Mouse (Mus musculus): Measurements from ENCODE around the gene Lin54. TPM values are rescaled to one million over a fixed set of nuclear protein-coding genes. Genes with fewer than 3 reads are reported as not detected.
"Not testable (repeated sequence)": the region's sequence is repeated elsewhere in the genome, so short reads cannot be mapped to it uniquely, and the experiment has no call there.

Lin54 gene
- polyA plus RNA-seq, 1 experiment: 2.9 TPM

- no peaks in the 10 kb centered on the region for H3K27me3 ChIP-seq (ENCODE audit: control insufficient read depth, insufficient read depth, insufficient read length)
- H3K36me3 ChIP-seq (ENCODE audit: control insufficient read depth, insufficient read depth): peaks cover 51% of the 10 kb centered on the region
- peak overlapping the region; percentile 96 for H3K4me2 ChIP-seq (ENCODE audit: low read depth)
- H3K79me2 ChIP-seq (ENCODE audit: control insufficient read depth, insufficient read depth): peaks cover 70% of the 10 kb centered on the region
- TF ChIP-seq MYOG (IDR thresholded peaks at IDR 0.05; ENCODE audit: control insufficient read depth in 1 of 3, insufficient read depth in 1 of 3, insufficient read length in 2 of 3, low read depth in 2 of 3) (no peak), USF1 (IDR thresholded peaks at IDR 0.05; ENCODE audit: low read depth) (no peak), REST (IDR thresholded peaks at IDR 0.05; ENCODE audit: insufficient read depth, insufficient read length) (no peak), MAX (IDR thresholded peaks at IDR 0.05; ENCODE audit: low read depth) (no peak), CEBPB (IDR thresholded peaks at IDR 0.05; ENCODE audit: insufficient read depth, poor library complexity, severe bottlenecking) (no peak), POLR2A (IDR thresholded peaks at IDR 0.05; ENCODE audit: insufficient read length, low read depth) (peak; percentile 18), SRF (IDR thresholded peaks at IDR 0.05; ENCODE audit: control insufficient read depth, insufficient read length, low read depth) (no peak), E2F4 (IDR thresholded peaks at IDR 0.05; ENCODE audit: insufficient read depth) (no peak), MYOD1 (IDR thresholded peaks at IDR 0.05; ENCODE audit: control insufficient read depth in 1 of 3, insufficient read length in 2 of 3, low read depth in 2 of 3) (no peak), TCF12 (IDR thresholded peaks at IDR 0.05; ENCODE audit: insufficient read depth, poor library complexity, severe bottlenecking) (no peak), POLR2AphosphoS2 (IDR thresholded peaks at IDR 0.05; ENCODE audit: insufficient read length, low read depth) (peak; percentile 67), TCF3 (IDR thresholded peaks at IDR 0.05; ENCODE audit: insufficient read length, low read depth) (no peak)
- no peak overlapping the region for H3ac ChIP-seq (ENCODE audit: control insufficient read depth, insufficient read length)
- H3K4me3 ChIP-seq: peak overlapping the region; percentile 78
Measured at GRCm38 (mm10) chr5:100427276-100427675, 73.2 kb downstream of the Lin54 start.

- Histone ChIP-seq H3K79me2 (ENCODE audit: control insufficient read depth, insufficient read depth) (peaks cover 74% of the 10 kb centered on the region), H3K4me2 (ENCODE audit: low read depth) (peak overlapping the region; percentile 96), H3K36me3 (ENCODE audit: control insufficient read depth, insufficient read depth) (peaks cover 65% of the 10 kb centered on the region)
- not testable (repeated sequence) for H3ac ChIP-seq (ENCODE audit: control insufficient read depth, insufficient read length); H3K4me3 ChIP-seq; H3K27me3 ChIP-seq (ENCODE audit: control insufficient read depth, insufficient read depth, insufficient read length)
Measured at GRCm38 (mm10) chr5:100425823-100426222, 74.6 kb downstream of the Lin54 start.

GRCm38 (mm10) chr5:100424252-100424651, 76.2 kb downstream of the Lin54 start:
- H3ac ChIP-seq (ENCODE audit: control insufficient read depth, insufficient read length): no peak overlapping the region
- no peak overlapping the region for H3K4me3 ChIP-seq
- H3K79me2 ChIP-seq (ENCODE audit: control insufficient read depth, insufficient read depth): peaks cover 74% of the 10 kb centered on the region
- peak overlapping the region; percentile 63 for H3K4me2 ChIP-seq (ENCODE audit: low read depth)
- no peaks in the 10 kb centered on the region for H3K27me3 ChIP-seq (ENCODE audit: control insufficient read depth, insufficient read depth, insufficient read length)
- TF ChIP-seq MYOD1 (IDR thresholded peaks at IDR 0.05; ENCODE audit: control insufficient read depth in 1 of 3, insufficient read length in 2 of 3, low read depth in 2 of 3) (no peak), E2F4 (IDR thresholded peaks at IDR 0.05; ENCODE audit: insufficient read depth) (no peak), REST (IDR thresholded peaks at IDR 0.05; ENCODE audit: insufficient read depth, insufficient read length) (no peak), MAX (IDR thresholded peaks at IDR 0.05; ENCODE audit: low read depth) (no peak), POLR2A (IDR thresholded peaks at IDR 0.05; ENCODE audit: insufficient read length, low read depth) (no peak), USF1 (IDR thresholded peaks at IDR 0.05; ENCODE audit: low read depth) (no peak), TCF3 (IDR thresholded peaks at IDR 0.05; ENCODE audit: insufficient read length, low read depth) (no peak)
- peaks cover 68% of the 10 kb centered on the region for H3K36me3 ChIP-seq (ENCODE audit: control insufficient read depth, insufficient read depth)

- Histone ChIP-seq H3K79me2 (ENCODE audit: control insufficient read depth, insufficient read depth) (peaks cover 67% of the 10 kb centered on the region), H3K4me3 (no peak overlapping the region), H3ac (ENCODE audit: control insufficient read depth, insufficient read length) (no peak overlapping the region), H3K4me2 (ENCODE audit: low read depth) (peak overlapping the region; percentile 63), H3K27me3 (ENCODE audit: control insufficient read depth, insufficient read depth, insufficient read length) (no peaks in the 10 kb centered on the region), H3K36me3 (ENCODE audit: control insufficient read depth, insufficient read depth) (peaks cover 68% of the 10 kb centered on the region)
- no peak for TF ChIP-seq MYOD1 (IDR thresholded peaks at IDR 0.05; ENCODE audit: control insufficient read depth in 1 of 3, insufficient read length in 2 of 3, low read depth in 2 of 3)
- TF ChIP-seq CEBPB (IDR thresholded peaks at IDR 0.05; ENCODE audit: insufficient read depth, poor library complexity, severe bottlenecking): no peak
- TF ChIP-seq TCF3 (IDR thresholded peaks at IDR 0.05; ENCODE audit: insufficient read length, low read depth): no peak
- no peak for TF ChIP-seq USF1 (IDR thresholded peaks at IDR 0.05; ENCODE audit: low read depth)
- TF ChIP-seq POLR2AphosphoS2 (IDR thresholded peaks at IDR 0.05; ENCODE audit: insufficient read length, low read depth): no peak
- no peak for TF ChIP-seq MYOG (IDR thresholded peaks at IDR 0.05; ENCODE audit: control insufficient read depth in 1 of 3, insufficient read depth in 1 of 3, insufficient read length in 2 of 3, low read depth in 2 of 3)
- no peak for TF ChIP-seq REST (IDR thresholded peaks at IDR 0.05; ENCODE audit: insufficient read depth, insufficient read length)
- no peak for TF ChIP-seq MAX (IDR thresholded peaks at IDR 0.05; ENCODE audit: low read depth)
- TF ChIP-seq E2F4 (IDR thresholded peaks at IDR 0.05; ENCODE audit: insufficient read depth): no peak
Measured at GRCm38 (mm10) chr5:100423626-100424025, 76.8 kb downstream of the Lin54 start.

- no peak overlapping the region for H3ac ChIP-seq (ENCODE audit: control insufficient read depth, insufficient read length)
- no peaks in the 10 kb centered on the region for H3K27me3 ChIP-seq (ENCODE audit: control insufficient read depth, insufficient read depth, insufficient read length)
- no peak overlapping the region for H3K4me3 ChIP-seq
- peaks cover 31% of the 10 kb centered on the region for H3K36me3 ChIP-seq (ENCODE audit: control insufficient read depth, insufficient read depth)
- H3K79me2 ChIP-seq (ENCODE audit: control insufficient read depth, insufficient read depth): peaks cover 44% of the 10 kb centered on the region
- TF ChIP-seq POLR2AphosphoS2 (IDR thresholded peaks at IDR 0.05; ENCODE audit: insufficient read length, low read depth) (peak; percentile 79), MYOG (IDR thresholded peaks at IDR 0.05; ENCODE audit: control insufficient read depth in 1 of 3, insufficient read depth in 1 of 3, insufficient read length in 2 of 3, low read depth in 2 of 3) (no peak), USF1 (IDR thresholded peaks at IDR 0.05; ENCODE audit: low read depth) (no peak), POLR2A (IDR thresholded peaks at IDR 0.05; ENCODE audit: insufficient read length, low read depth) (no peak), SRF (IDR thresholded peaks at IDR 0.05; ENCODE audit: control insufficient read depth, insufficient read length, low read depth) (no peak)
- H3K4me2 ChIP-seq (ENCODE audit: low read depth): no peak overlapping the region
Measured at GRCm38 (mm10) chr5:100418861-100419260, 81.6 kb downstream of the Lin54 start.
